ENCODE assay signal across 8 mouse cellular contexts in genomic region chr10:39370786-39371221, GRCm38 (mm10). TPM values are rescaled to one million over a fixed set of nuclear protein-coding genes. Genes with fewer than 3 reads are reported as not detected.
DNase-seq lines count a peak whose midpoint lies in the region; ATAC-seq and TF ChIP-seq lines count a peak whose summit lies in the region.

No protein-coding gene starts in this region.

- peak overlapping the region; percentile 98 for H3K4me3 ChIP-seq in gastrocnemius, adult 2 months
- H3K4me3 ChIP-seq in G1E (ENCODE audit: low read depth, low read length), result peak overlapping the region; percentile 93
- peak overlapping the region; percentile 92 for H3K4me3 ChIP-seq in liver, embryonic 11.5 days (ENCODE audit: low read depth, low read length)
- H3K4me3 ChIP-seq in neural tube, embryonic 14.5 days (ENCODE audit: low read depth, low read length), result peak overlapping the region; percentile 91

- peaks cover 60% of the 10 kb centered on the region for H3K4me1 ChIP-seq in G1E (ENCODE audit: insufficient read depth, low read depth, low read length)
- peaks cover 28% of the 10 kb centered on the region for H3K4me1 ChIP-seq in liver, embryonic 11.5 days (replicated peaks; ENCODE audit: control insufficient read depth, insufficient read depth, low read length)
- H3K4me1 ChIP-seq in neural tube, embryonic 14.5 days (ENCODE audit: control insufficient read depth, insufficient read depth, low read length), result peaks cover 41% of the 10 kb centered on the region

- peak overlapping the region; percentile 96 for H3K4me2 ChIP-seq in liver, embryonic 11.5 days
- peak overlapping the region; percentile 77 for H3K4me2 ChIP-seq in neural tube, embryonic 14.5 days (ENCODE audit: low read depth, low read length)

- intact Hi-C loops in gastrocnemius, adult 2 months (cut with DNase I), result loop anchor here (5.0 to 10.0 kb wide), 2 partner anchors 126 to 146 kb away; no protein-coding TSS in a partner anchor

- peaks cover 33% of the 10 kb centered on the region for H3K36me3 ChIP-seq in G1E (replicated peaks)
- no peaks in the 10 kb centered on the region; the same call in 1 of the 2 replicates for H3K36me3 ChIP-seq in liver, embryonic 11.5 days (ENCODE audit: control insufficient read depth, insufficient read depth, low read length)
- no peaks in the 10 kb centered on the region for H3K36me3 ChIP-seq in neural tube, embryonic 14.5 days (ENCODE audit: control insufficient read depth, insufficient read depth, low read length)

- H3K27ac ChIP-seq in gastrocnemius, adult 2 months, result peak overlapping the region; percentile 90
- H3K27ac ChIP-seq in liver, embryonic 11.5 days (ENCODE audit: low read depth, low read length), result peak overlapping the region; percentile 87
- H3K27ac ChIP-seq in neural tube, embryonic 14.5 days (ENCODE audit: low read depth, low read length), result peak overlapping the region; percentile 99

- no peaks in the 10 kb centered on the region for H3K9me3 ChIP-seq in G1E (replicated peaks)
- H3K9me3 ChIP-seq in liver, embryonic 11.5 days (ENCODE audit: control insufficient read depth, low read length), result no peaks in the 10 kb centered on the region
- H3K9me3 ChIP-seq in neural tube, embryonic 14.5 days (ENCODE audit: control insufficient read depth, low read length), result no peaks in the 10 kb centered on the region

- no peaks in the 10 kb centered on the region for H3K27me3 ChIP-seq in G1E (ENCODE audit: insufficient read depth, low read length)
- H3K27me3 ChIP-seq in liver, embryonic 11.5 days (replicated peaks; ENCODE audit: control insufficient read depth, insufficient read depth, low read length), result no peaks in the 10 kb centered on the region
- no peaks in the 10 kb centered on the region for H3K27me3 ChIP-seq in neural tube, embryonic 14.5 days (ENCODE audit: control insufficient read depth, insufficient read depth, low read length)

- TF ChIP-seq CTCF in gastrocnemius, adult 2 months (IDR thresholded peaks at IDR 0.05), result no peak
- no peak for TF ChIP-seq CTCF in G1E (IDR thresholded peaks at IDR 0.05; ENCODE audit: low read depth, low read length)

- H3K9ac ChIP-seq in liver, embryonic 11.5 days (ENCODE audit: low read depth, low read length), result peak overlapping the region; percentile 82
- H3K9ac ChIP-seq in neural tube, embryonic 14.5 days (replicated peaks; ENCODE audit: low read depth, low read length), result peak overlapping the region; percentile 99

- peak; percentile 67 for ATAC-seq in G1E (ENCODE audit: extremely low read depth, insufficient number of reproducible peaks, low FRiP score, poor library complexity, severe bottlenecking)
- peak; percentile 57 for ATAC-seq in common myeloid progenitor, adult 5-6 weeks (replicated peaks; ENCODE audit: low read depth, poor library complexity, severe bottlenecking)
- peak; percentile 70 for ATAC-seq in liver, embryonic 11.5 days (replicated peaks; ENCODE audit: low FRiP score)
- ATAC-seq in neural tube, embryonic 14.5 days (ENCODE audit: low read depth), result peak; percentile 10

- 3% methylated on average over 8 of the region's 8 CpGs for WGBS in liver, embryonic 11.5 days
- WGBS in neural tube, embryonic 14.5 days, result 0% methylated on average over 8 of the region's 8 CpGs

- no peak for DNase-seq in gastrocnemius, adult 2 months
- no peak for DNase-seq in gastrocnemius, postnatal 25 days
- DNase-seq in G1E (ENCODE audit: low spot score), result peak; percentile 81
- DNase-seq in heart, postnatal 4 days, result peak; percentile 15
- DNase-seq in liver, embryonic 11.5 days (ENCODE audit: low spot score), result no peak
- no peak for DNase-seq in urinary bladder, postnatal 4 days (ENCODE audit: low spot score in 2 of 2)

RNA-seq across cellular contexts. Expression of gene Fyn, which starts 2.1 kb away (rescaled TPM):
- total RNA-seq in gastrocnemius, adult 2 months (2021), result 10 to 100 TPM in 1 of 2 experiments, 1 to 10 TPM in 1; 7.3 to 12.0 TPM
- total RNA-seq in gastrocnemius, postnatal 25 days (2021), result 1 to 10 TPM; 7.1 to 9.8 TPM
- total RNA-seq in G1E (2014; fragmentation: Nextera tagmentation) (91.4 and 101 TPM in 2 replicates), G1E (2017) (125 and 127 TPM in 2 replicates)
- polyA plus RNA-seq in G1E (2012), result 88.6 and 89.7 TPM in 2 replicates
- total RNA-seq in common myeloid progenitor, adult 5-6 weeks (2017), result 29.0 and 37.6 TPM in 2 replicates
- total RNA-seq in heart, postnatal 4 days (2021), result 10 to 100 TPM; 51.2 to 53.0 TPM
- 19.3 and 20.4 TPM in 2 replicates for polyA plus RNA-seq in liver, embryonic 11.5 days (2014; fragmentation: Nextera tagmentation; extraction: Ambion mirVana)
- polyA plus RNA-seq in neural tube, embryonic 14.5 days (2014; fragmentation: Nextera tagmentation; extraction: Ambion mirVana), result 106 and 113 TPM in 2 replicates

Comparison
In these comparisons a context has a peak if more than half of its experiments do, and no peak if none do; other contexts are left out.
1. DNase-seq: peak in G1E (single experiment) and heart, postnatal 4 days (single experiment); none in gastrocnemius, adult 2 months (single experiment), gastrocnemius, postnatal 25 days (single experiment), liver, embryonic 11.5 days (single experiment) and urinary bladder, postnatal 4 days (0 of 2).
2. ATAC-seq: peak in every context shown above with its lines; median percentile 70 in liver, embryonic 11.5 days; 67 in G1E; 57 in common myeloid progenitor, adult 5-6 weeks; 10 in neural tube, embryonic 14.5 days.
3. Peak in every context shown above with its lines, with median percentiles within 50 percentile points of each other: H3K27ac ChIP-seq and H3K4me3 ChIP-seq.